Mouse (Mus musculus) thymus, adult 18-20 months (tissue): ENCODE results near the gene Cyth4.

Source experiments
- DNase-seq, 2 experiments: peaks; one replicate each; pipeline ENCODE4 v3.0.0; 2022; ENCODE audit warnings: mixed read lengths in 2 of 2

Cyth4 gene

GRCm38 (mm10) chr15:78587050-78587994 lies 9.5 kb upstream of the Cyth4 start:
- peak in 1 of 2 experiments; percentile 66 for DNase-seq

- DNase-seq = no peak
Measured at GRCm38 (mm10) chr15:78588049-78588448, 8.8 kb upstream of the Cyth4 start.

- DNase-seq = no peak
Measured at GRCm38 (mm10) chr15:78588900-78589299, 7.9 kb upstream of the Cyth4 start.

GRCm38 (mm10) chr15:78589936-78590335 lies 6.9 kb upstream of the Cyth4 start:
- DNase-seq = no peak

- no peak for DNase-seq
Measured at GRCm38 (mm10) chr15:78590785-78591184, 6.1 kb upstream of the Cyth4 start.

GRCm38 (mm10) chr15:78591680-78592451 lies 5.0 kb upstream of the Cyth4 start:
- DNase-seq = no peak

GRCm38 (mm10) chr15:78592452-78592968 lies 4.3 kb upstream of the Cyth4 start:
- no peak for DNase-seq

GRCm38 (mm10) chr15:78593896-78594425 lies 2.9 kb upstream of the Cyth4 start:
- no peak for DNase-seq

- no peak for DNase-seq
Measured at GRCm38 (mm10) chr15:78594831-78595230, 2.0 kb upstream of the Cyth4 start.

- DNase-seq = no peak
Measured at GRCm38 (mm10) chr15:78595468-78595867, 1.4 kb upstream of the Cyth4 start.

GRCm38 (mm10) chr15:78596504-78596903 lies 343 bp upstream of the Cyth4 start:
- DNase-seq = no peak

GRCm38 (mm10) chr15:78597729-78598128 lies 882 bp downstream of the Cyth4 start:
- no peak for DNase-seq

GRCm38 (mm10) chr15:78599124-78599523 lies 2.3 kb downstream of the Cyth4 start:
- no peak for DNase-seq

- no peak for DNase-seq
Measured at GRCm38 (mm10) chr15:78599529-78600193, 2.8 kb downstream of the Cyth4 start.

- DNase-seq = no peak
Measured at GRCm38 (mm10) chr15:78601180-78601579, 4.3 kb downstream of the Cyth4 start.

GRCm38 (mm10) chr15:78604255-78604654 lies 7.4 kb downstream of the Cyth4 start:
- peak in 1 of 2 experiments; percentile 59 for DNase-seq

- peak; percentile 61 to 79 for DNase-seq
Measured at GRCm38 (mm10) chr15:78605371-78605791, 8.5 kb downstream of the Cyth4 start.

GRCm38 (mm10) chr15:78606059-78606458 lies 9.2 kb downstream of the Cyth4 start:
- no peak for DNase-seq

- no peak for DNase-seq
Measured at GRCm38 (mm10) chr15:78607463-78607862, 10.6 kb downstream of the Cyth4 start.

- no peak for DNase-seq
Measured at GRCm38 (mm10) chr15:78610705-78611462, 14.0 kb downstream of the Cyth4 start.

- DNase-seq = peak in 1 of 2 experiments; percentile 63
Measured at GRCm38 (mm10) chr15:78614536-78614935, 17.7 kb downstream of the Cyth4 start.

GRCm38 (mm10) chr15:78616973-78617372 lies 20.1 kb downstream of the Cyth4 start:
- DNase-seq = no peak
